Mouse (Mus musculus) testis, adult 2 months (tissue): ENCODE measurements around the gene Slc2a2.

Experiments
- CTCF ChIP-seq: fragments of 200-500 bp; IDR thresholded peaks from 2 replicates; pipeline ENCODE4 v1.5.1; 2012; ENCODE audit warnings: low read depth, mild to moderate bottlenecking, inconsistent platforms, low read length, moderate library complexity; ENCODE audit not compliant: control insufficient read depth, insufficient read depth, insufficient replicate concordance
- POLR2A ChIP-seq: fragments of 200-500 bp; IDR thresholded peaks from 2 replicates; pipeline ENCODE4 v1.6.1; 2012; ENCODE audit warnings: low read depth, mild to moderate bottlenecking, inconsistent platforms, low read length, moderate library complexity; ENCODE audit not compliant: control insufficient read depth

GRCm38 (mm10) chr3:28696162-28696561 is 1.5 kb upstream of the Slc2a2 start:
- TF ChIP-seq POLR2A (no peak), CTCF (no peak)
